Mouse (Mus musculus) hindbrain, postnatal 0 days (tissue): Measurements from ENCODE around the gene Hace1. TPM values are rescaled to one million over a fixed set of nuclear protein-coding genes. Genes with fewer than 3 reads are reported as not detected.
"Not testable (repeated sequence)": the region's sequence is repeated elsewhere in the genome, so short reads cannot be mapped to it uniquely, and the experiment has no call there.

Experiments used
- ATAC-seq: fragments of 200-750 bp; cut with Nextera tagmentation; 2 replicates; pipeline ENCODE4 v1.8.0; 2017; ENCODE audit warnings: mild to moderate bottlenecking, moderate TSS enrichment, moderate library complexity
- DNase-seq: peaks from one replicate; pipeline ENCODE4 v3.0.0-alpha.2; 2015; ENCODE audit warnings: low spot score
- H3K27ac ChIP-seq: fragments of 300-500 bp; sonication (generic); 2 replicates; pipeline ENCODE4 v1.5.1; 2014; ENCODE audit warnings: mild to moderate bottlenecking
- H3K27me3 ChIP-seq: fragments of 300-500 bp; sonication (generic); 2 replicates; pipeline ENCODE4 v1.6.1; 2014; ENCODE audit warnings: low read length, mixed read lengths; ENCODE audit not compliant: insufficient read depth
- H3K36me3 ChIP-seq: fragments of 300-500 bp; sonication (generic); 2 replicates; pipeline ENCODE4 v1.6.1; 2014; ENCODE audit warnings: low read length, mixed read lengths; ENCODE audit not compliant: insufficient read depth
- H3K4me1 ChIP-seq: fragments of 300-500 bp; sonication (generic); 2 replicates; pipeline ENCODE4 v1.6.1; 2014; ENCODE audit warnings: antibody characterized with exemption, low read length, mixed read lengths; ENCODE audit not compliant: insufficient read depth
- H3K4me2 ChIP-seq: fragments of 300-500 bp; sonication (generic); 2 replicates; pipeline ENCODE4 v1.6.1; 2014; ENCODE audit warnings: low read depth, mild to moderate bottlenecking, low read length, moderate library complexity, mixed read lengths
- H3K4me3 ChIP-seq: fragments of 300-500 bp; sonication (generic); 2 replicates; pipeline ENCODE4 v1.5.1; 2014; ENCODE audit warnings: low read length
- H3K9ac ChIP-seq: fragments of 300-500 bp; sonication (generic); replicated peaks from 2 replicates; pipeline ENCODE4 v1.6.1; 2014; ENCODE audit warnings: mild to moderate bottlenecking, low read length, moderate library complexity, mixed read lengths
- H3K9me3 ChIP-seq: fragments of 300-500 bp; sonication (generic); 2 replicates; pipeline ENCODE4 v1.6.1; 2016; ENCODE audit warnings: low read length, mixed read lengths
- CTCF ChIP-seq: IDR thresholded peaks from 2 replicates; pipeline ENCODE4 v1.5.1; 2016; ENCODE audit warnings: antibody characterized with exemption, control low read depth, low read depth
- WGBS: fragments of 180-500 bp; shearing (Covaris S2); extraction: QIAGEN DNeasy Blood & Tissue Kit; methylation state at CpG from one replicate; pipeline ENCODE4 v1.1.7; 2014; 5-methylcytosine and 5-hydroxymethylcytosine counted together
- polyA plus RNA-seq: library from polyadenylated mRNA; unstranded; fragments of >200 nt; fragmentation: Nextera tagmentation; extraction: Ambion mirVana; gene quantifications from 2 replicates; pipeline ENCODE4 v1.2.1, GENCODE M21; 2015
- total RNA-seq: library from RNA; depleted of rRNA; stranded (reverse); fragments of >200 nt; gene quantifications from 2 replicates; pipeline ENCODE4 v1.2.3, GENCODE M21; 2014; rRNA removed

Gene Hace1
- total RNA-seq (14.8 and 25.8 TPM in 2 replicates), polyA plus RNA-seq (7.4 and 9.6 TPM in 2 replicates)

- peak within 1 kb of the TSS; percentile 94 for H3K27ac ChIP-seq
- peak within 1 kb of the TSS; percentile 82 for H3K4me3 ChIP-seq
- H3K9ac ChIP-seq, result peak within 1 kb of the TSS; percentile 84
- DNase-seq, result peak; percentile 94
- H3K36me3 ChIP-seq, result no peaks in the 10 kb centered on the region
- no peak for TF ChIP-seq CTCF
- ATAC-seq, result peak; percentile 97
- H3K4me2 ChIP-seq, result peak within 1 kb of the TSS; percentile 57
- WGBS, result under 1% methylated on average over 64 of the region's 79 CpGs
- no peaks in the 10 kb centered on the region for H3K27me3 ChIP-seq
- no peaks in the 10 kb centered on the region for H3K9me3 ChIP-seq
- H3K4me1 ChIP-seq, result no peaks in the 10 kb centered on the region
These were observed at the start of gene Hace1 for GRCm38 (mm10) chr10:45577731-45578297. Hace1 (plus strand) TSS chr10:45577829.

GRCm38 (mm10) chr10:45537334-45537733, 40.3 kb upstream of the Hace1 start:
- ATAC-seq, H3K27me3 ChIP-seq, H3K36me3 ChIP-seq, H3K27ac ChIP-seq, H3K9me3 ChIP-seq, H3K4me3 ChIP-seq, DNase-seq, H3K4me2 ChIP-seq, H3K4me1 ChIP-seq, H3K9ac ChIP-seq: not testable (repeated sequence)
- WGBS, result 94% methylated on average over 16 of the region's 16 CpGs

GRCm38 (mm10) chr10:45542726-45543125, 34.9 kb upstream of the Hace1 start:
- Histone ChIP-seq H3K9me3 (no peaks in the 10 kb centered on the region), H3K4me1 (no peaks in the 10 kb centered on the region), H3K27me3 (no peaks in the 10 kb centered on the region), H3K27ac (no peak overlapping the region), H3K4me2 (no peak overlapping the region), H3K9ac (no peak overlapping the region), H3K4me3 (no peak overlapping the region), H3K36me3 (no peaks in the 10 kb centered on the region)
- DNase-seq (no peak), ATAC-seq (no peak)
- no peak for TF ChIP-seq CTCF
- WGBS, result 34% methylated on average over 2 of the region's 2 CpGs

GRCm38 (mm10) chr10:45546799-45547198, 30.8 kb upstream of the Hace1 start:
- no peak overlapping the region for H3K4me2 ChIP-seq
- no peak overlapping the region for H3K4me3 ChIP-seq
- no peak overlapping the region for H3K27ac ChIP-seq
- no peaks in the 10 kb centered on the region for H3K27me3 ChIP-seq
- H3K9ac ChIP-seq, result no peak overlapping the region
- ATAC-seq, result no peak
- peak; percentile 20 for DNase-seq
- H3K4me1 ChIP-seq, result no peaks in the 10 kb centered on the region
- H3K9me3 ChIP-seq, result 0 out of 2 replicates have a peak, but pooled peaks cover 2% of the 10 kb centered on the region
- H3K36me3 ChIP-seq, result no peaks in the 10 kb centered on the region
- WGBS, result 39% methylated on average over 7 of the region's 7 CpGs
- no peak for TF ChIP-seq CTCF

- no peak for TF ChIP-seq CTCF
- H3K27ac ChIP-seq, result peak overlapping the region; percentile 94
- H3K27me3 ChIP-seq, result no peaks in the 10 kb centered on the region
- H3K4me1 ChIP-seq, result no peaks in the 10 kb centered on the region
- peak overlapping the region; percentile 84 for H3K9ac ChIP-seq
- H3K36me3 ChIP-seq, result no peaks in the 10 kb centered on the region
- no peaks in the 10 kb centered on the region for H3K9me3 ChIP-seq
- H3K4me2 ChIP-seq, result peak overlapping the region; percentile 57
- H3K4me3 ChIP-seq, result peak overlapping the region; percentile 82
- ATAC-seq (peak; percentile 87), DNase-seq (peak; percentile 47)
- 0% methylated on average over 23 of the region's 23 CpGs for WGBS
These were observed 731 bp downstream of the Hace1 start for GRCm38 (mm10) chr10:45578298-45578821.

GRCm38 (mm10) chr10:45583310-45583709, 5.7 kb downstream of the Hace1 start:
- ATAC-seq (no peak), DNase-seq (no peak)
- no peaks in the 10 kb centered on the region for H3K9me3 ChIP-seq
- no peak overlapping the region for H3K9ac ChIP-seq
- no peak for TF ChIP-seq CTCF
- no peak overlapping the region for H3K27ac ChIP-seq
- no peaks in the 10 kb centered on the region for H3K36me3 ChIP-seq
- 89% methylated on average over 1 of the region's 1 CpGs for WGBS
- H3K4me3 ChIP-seq, result no peak overlapping the region
- H3K4me2 ChIP-seq, result no peak overlapping the region
- no peaks in the 10 kb centered on the region for H3K27me3 ChIP-seq
- no peaks in the 10 kb centered on the region for H3K4me1 ChIP-seq

GRCm38 (mm10) chr10:45583829-45584228, 6.2 kb downstream of the Hace1 start:
- no peaks in the 10 kb centered on the region for H3K4me1 ChIP-seq
- no peak for DNase-seq
- no peaks in the 10 kb centered on the region for H3K9me3 ChIP-seq
- H3K9ac ChIP-seq, result no peak overlapping the region
- no peak overlapping the region for H3K4me3 ChIP-seq
- H3K27me3 ChIP-seq, result no peaks in the 10 kb centered on the region
- H3K27ac ChIP-seq, result no peak overlapping the region
- WGBS, result 98% methylated on average over 6 of the region's 6 CpGs
- H3K36me3 ChIP-seq, result no peaks in the 10 kb centered on the region
- no peak for ATAC-seq
- no peak overlapping the region for H3K4me2 ChIP-seq
- TF ChIP-seq CTCF, result no peak
